Mouse (Mus musculus): ENCODE data around the gene Gm20518. TPM values are rescaled to one million over a fixed set of nuclear protein-coding genes. Genes with fewer than 3 reads are reported as not detected.

Gene Gm20518
- total and polyA plus RNA-seq, 2 experiments, result 0.09 to 0.34 TPM

DNA sequence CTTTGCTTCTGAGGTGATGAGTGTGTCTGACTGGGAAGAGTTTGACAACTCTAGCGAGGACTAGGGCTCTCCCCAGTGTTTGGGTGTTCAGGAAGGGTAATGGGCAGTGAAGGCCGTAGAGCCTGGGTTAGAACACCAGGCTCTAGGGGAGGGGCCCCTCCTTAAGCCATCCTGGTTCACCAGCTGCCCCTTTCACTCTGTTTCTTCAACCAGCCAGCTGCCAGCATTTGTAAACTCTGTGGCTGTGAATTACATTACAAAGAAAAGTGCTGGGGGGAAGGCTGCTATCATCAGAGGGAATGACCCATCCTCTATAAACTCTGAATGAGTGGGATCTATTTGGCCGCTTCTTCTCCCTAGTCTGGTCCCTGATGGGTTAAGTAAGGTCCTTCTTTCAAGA lies 98.7 kb downstream of the Gm20518 start:
- TF ChIP-seq CTCF (IDR thresholded peaks at IDR 0.05; ENCODE audit: low read depth, low read length) (no peak), POLR2A (IDR thresholded peaks at IDR 0.05; ENCODE audit: extremely low read depth, insufficient read depth, low read length) (no peak)

DNA sequence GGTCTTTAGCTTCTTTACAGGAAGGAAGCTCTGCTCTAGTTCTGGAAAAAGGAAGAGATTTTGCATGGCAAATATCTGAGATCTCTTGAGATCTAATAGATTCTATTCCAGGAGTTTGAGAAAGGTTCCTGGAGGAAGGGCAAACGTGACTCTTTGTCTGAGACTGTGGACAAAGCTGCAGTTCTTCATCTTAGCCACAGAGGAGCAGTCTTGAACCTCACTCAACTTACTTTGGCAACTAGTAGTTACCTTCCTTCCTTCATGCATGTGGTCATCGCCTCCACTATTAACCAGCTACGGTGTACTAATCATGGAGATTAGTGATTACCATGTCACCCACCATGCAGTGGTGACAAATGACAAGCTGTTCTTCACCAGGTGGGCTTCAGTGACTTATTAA lies 106.1 kb downstream of the Gm20518 start:
- H3K79me2 ChIP-seq (ENCODE audit: control insufficient read depth, insufficient read depth, low read length), result no peaks in the 10 kb centered on the region
- DNase-seq (ENCODE audit: extremely low read depth, low read depth, low spot score), result no peak
- 82% methylated on average over 3 of the region's 3 CpGs for WGBS
- H3K4me1 ChIP-seq (ENCODE audit: control insufficient read depth, insufficient read depth, low read length), result no peaks in the 10 kb centered on the region
- H3K36me3 ChIP-seq (ENCODE audit: control insufficient read depth, insufficient read depth, low read length), result peaks cover 33% of the 10 kb centered on the region
- no peaks in the 10 kb centered on the region for H3K27me3 ChIP-seq (ENCODE audit: control insufficient read depth, insufficient read depth, low read length)
- TF ChIP-seq POLR2A (IDR thresholded peaks at IDR 0.05; ENCODE audit: extremely low read depth, insufficient read depth, low read length) (no peak), CTCF (IDR thresholded peaks at IDR 0.05; ENCODE audit: low read depth, low read length) (no peak)
- H3K4me3 ChIP-seq (ENCODE audit: insufficient read depth, low read depth, low read length), result no peak overlapping the region
- H3K27ac ChIP-seq (replicated peaks; ENCODE audit: insufficient read depth, low read depth, low read length), result no peak overlapping the region
- no peak overlapping the region for H3K9ac ChIP-seq (ENCODE audit: low read depth, low read length)

More for the DNA sequence above, 98.7 kb downstream of the Gm20518 start:
- Histone ChIP-seq H3K27me3 (ENCODE audit: control insufficient read depth, insufficient read depth, low read length) (peaks cover 8% of the 10 kb centered on the region; the same call in 1 of the 2 replicates), H3K4me3 (ENCODE audit: insufficient read depth, low read depth, low read length) (no peak overlapping the region), H3K79me2 (ENCODE audit: control insufficient read depth, insufficient read depth, low read length) (no peaks in the 10 kb centered on the region), H3K36me3 (ENCODE audit: control insufficient read depth, insufficient read depth, low read length) (peaks cover 28% of the 10 kb centered on the region), H3K9ac (ENCODE audit: low read depth, low read length) (no peak overlapping the region), H3K27ac (replicated peaks; ENCODE audit: insufficient read depth, low read depth, low read length) (no peak overlapping the region), H3K4me1 (ENCODE audit: control insufficient read depth, insufficient read depth, low read length) (no peaks in the 10 kb centered on the region)
- 92% methylated on average over 3 of the region's 3 CpGs for WGBS
- no peak for DNase-seq (ENCODE audit: extremely low read depth, low read depth, low spot score)

Other genes with a start within 250 kb of the Gm20518 start
- not detected in 2 replicates for gene Ccdc74a, start 245.2 kb downstream of the Gm20518 start, total RNA-seq (2014; rRNA removed)
- gene Ccdc74a, start 245.2 kb downstream of the Gm20518 start, polyA plus RNA-seq (2012; rRNA removed), result not detected in 2 replicates
- 14.8 and 23.4 TPM in 2 replicates for gene Med15, start 158.8 kb downstream of the Gm20518 start, total RNA-seq (2014; rRNA removed)
- 32.6 and 49.7 TPM in 2 replicates for gene Med15, start 158.8 kb downstream of the Gm20518 start, polyA plus RNA-seq (2012; rRNA removed)
- 9.7 and 10.2 TPM in 2 replicates for gene Klhl22, start 132.1 kb downstream of the Gm20518 start, total RNA-seq (2014; rRNA removed)
- 25.5 and 28.2 TPM in 2 replicates for gene Klhl22, start 132.1 kb downstream of the Gm20518 start, polyA plus RNA-seq (2012; rRNA removed)
- gene Scarf2, start 94.4 kb downstream of the Gm20518 start, total RNA-seq (2014; rRNA removed), result 1.8 and 2.3 TPM in 2 replicates
- 6.2 and 7.7 TPM in 2 replicates for gene Scarf2, start 94.4 kb downstream of the Gm20518 start, polyA plus RNA-seq (2012; rRNA removed)
- gene B830017H08Rik, start 58.5 kb downstream of the Gm20518 start, total RNA-seq (2014; rRNA removed), result not detected in 2 replicates
- not detected in 2 replicates for gene B830017H08Rik, start 58.5 kb downstream of the Gm20518 start, polyA plus RNA-seq (2012; rRNA removed)
- gene Car15, start 53.3 kb downstream of the Gm20518 start, total RNA-seq (2014; rRNA removed), result 0.27 and 1.0 TPM in 2 replicates
- 1.6 and 3.7 TPM in 2 replicates for gene Car15, start 53.3 kb downstream of the Gm20518 start, polyA plus RNA-seq (2012; rRNA removed)
- gene Tssk1, start 2.6 kb upstream of the Gm20518 start, total RNA-seq (2014; rRNA removed), result 0.09 and 0.20 TPM in 2 replicates
- gene Tssk1, start 2.6 kb upstream of the Gm20518 start, polyA plus RNA-seq (2012; rRNA removed), result 0.04 and 0.06 TPM in 2 replicates
- 31.6 and 44.7 TPM in 2 replicates for gene Dgcr2, start 6.9 kb upstream of the Gm20518 start, total RNA-seq (2014; rRNA removed)
- gene Dgcr2, start 6.9 kb upstream of the Gm20518 start, polyA plus RNA-seq (2012; rRNA removed), result 82.2 and 97.1 TPM in 2 replicates
- not detected in 2 replicates for gene Tssk2, start 7.0 kb upstream of the Gm20518 start, total RNA-seq (2014; rRNA removed)
- not detected in 2 replicates for gene Tssk2, start 7.0 kb upstream of the Gm20518 start, polyA plus RNA-seq (2012; rRNA removed)
- gene Ess2, start 19.7 kb upstream of the Gm20518 start, total RNA-seq (2014; rRNA removed), result 3.4 and 3.9 TPM in 2 replicates
- gene Ess2, start 19.7 kb upstream of the Gm20518 start, polyA plus RNA-seq (2012; rRNA removed), result 6.0 and 8.7 TPM in 2 replicates
- gene Gsc2, start 23.4 kb upstream of the Gm20518 start, total RNA-seq (2014; rRNA removed), result not detected in 2 replicates
- not detected in 2 replicates for gene Gsc2, start 23.4 kb upstream of the Gm20518 start, polyA plus RNA-seq (2012; rRNA removed)
- 164 and 194 TPM in 2 replicates for gene Slc25a1, start 36.5 kb upstream of the Gm20518 start, total RNA-seq (2014; rRNA removed)
- gene Slc25a1, start 36.5 kb upstream of the Gm20518 start, polyA plus RNA-seq (2012; rRNA removed), result 364 and 373 TPM in 2 replicates
- gene Vpreb2, start 88.8 kb upstream of the Gm20518 start, total RNA-seq (2014; rRNA removed), result not detected in 2 replicates
- not detected in 2 replicates for gene Vpreb2, start 88.8 kb upstream of the Gm20518 start, polyA plus RNA-seq (2012; rRNA removed)
- 45.3 and 45.9 TPM in 2 replicates for gene Dgcr6, start 161.2 kb upstream of the Gm20518 start, total RNA-seq (2014; rRNA removed)
- 103 and 121 TPM in 2 replicates for gene Dgcr6, start 161.2 kb upstream of the Gm20518 start, polyA plus RNA-seq (2012; rRNA removed)
- gene Prodh, start 198.5 kb upstream of the Gm20518 start, total RNA-seq (2014; rRNA removed), result 246 and 376 TPM in 2 replicates
- 356 and 394 TPM in 2 replicates for gene Prodh, start 198.5 kb upstream of the Gm20518 start, polyA plus RNA-seq (2012; rRNA removed)
- not detected in 2 replicates for gene Rtn4r, start 236.0 kb upstream of the Gm20518 start, total RNA-seq (2014; rRNA removed)
- 0.07 TPM in 1 of 2 replicates, not detected in the other for gene Rtn4r, start 236.0 kb upstream of the Gm20518 start, polyA plus RNA-seq (2012; rRNA removed)